Mouse (Mus musculus) thymus, adult 2 months (tissue): ENCODE data around the gene Sppl2c.

Source experiments
- CTCF ChIP-seq: fragments of 200-500 bp; IDR thresholded peaks from 2 replicates; pipeline ENCODE4 v1.5.1; 2012; ENCODE audit warnings: mild to moderate bottlenecking, control low read depth, low read length, moderate library complexity, borderline replicate concordance; ENCODE audit not compliant: control insufficient read depth, poor library complexity, insufficient read depth; ENCODE audit errors: extremely low read depth
- POLR2A ChIP-seq: fragments of 200-500 bp; IDR thresholded peaks from 2 replicates; pipeline ENCODE4 v1.6.1; 2012; ENCODE audit warnings: mild to moderate bottlenecking, low read length, control low read depth, moderate library complexity; ENCODE audit not compliant: control insufficient read depth, poor library complexity, insufficient read depth; ENCODE audit errors: extremely low read depth

DNA sequence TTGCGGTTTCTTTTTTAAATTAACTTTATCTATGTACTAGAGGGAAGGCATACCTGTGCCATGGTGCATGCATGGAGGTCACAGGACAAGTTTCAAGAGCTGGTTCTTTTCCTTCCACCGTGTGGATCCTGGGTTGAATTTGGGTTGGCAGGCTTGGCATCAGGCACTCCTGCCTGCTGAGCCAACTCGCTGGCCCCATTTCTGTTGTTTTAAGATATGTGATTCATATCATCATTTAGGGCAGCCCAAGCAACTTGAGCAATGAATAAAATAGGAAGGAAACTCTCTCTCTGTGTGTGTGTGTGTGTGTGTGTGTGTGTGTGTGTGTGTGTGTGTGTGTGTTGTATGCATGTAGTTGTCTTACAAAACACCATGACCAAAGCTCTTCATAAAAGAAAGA lies 4.0 kb upstream of the Sppl2c start:
- no peak for TF ChIP-seq CTCF
- TF ChIP-seq POLR2A, result no peak
